Mouse (Mus musculus) spleen, postnatal 4 days (tissue): ENCODE data around the gene Stard13.

Experiments
- DNase-seq, 2 experiments: peaks; one replicate each; pipeline ENCODE4 v3.0.0; 2022; ENCODE audit warnings: low spot score in 2 of 2

The Stard13 gene

DNA sequence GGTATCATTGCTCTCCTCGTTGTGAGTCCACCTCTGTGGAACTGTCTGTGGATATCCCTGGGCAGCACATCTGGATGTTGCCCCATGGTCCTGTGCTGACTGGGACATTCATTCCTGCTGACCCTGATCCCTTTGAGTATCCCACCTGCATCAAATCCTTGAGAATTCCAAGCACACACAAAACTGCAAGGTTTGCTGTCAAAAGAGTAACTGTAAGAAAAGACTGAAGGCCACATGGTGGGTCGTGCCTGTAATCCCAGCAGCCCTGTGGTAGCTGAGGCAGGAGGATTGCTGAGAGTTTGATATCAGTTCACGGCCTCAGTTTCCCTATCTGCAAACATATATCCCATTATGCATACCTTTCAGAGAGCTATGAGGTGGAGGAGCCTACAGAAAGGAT lies 126.8 kb downstream of the Stard13 start:
- no peak for DNase-seq

DNA sequence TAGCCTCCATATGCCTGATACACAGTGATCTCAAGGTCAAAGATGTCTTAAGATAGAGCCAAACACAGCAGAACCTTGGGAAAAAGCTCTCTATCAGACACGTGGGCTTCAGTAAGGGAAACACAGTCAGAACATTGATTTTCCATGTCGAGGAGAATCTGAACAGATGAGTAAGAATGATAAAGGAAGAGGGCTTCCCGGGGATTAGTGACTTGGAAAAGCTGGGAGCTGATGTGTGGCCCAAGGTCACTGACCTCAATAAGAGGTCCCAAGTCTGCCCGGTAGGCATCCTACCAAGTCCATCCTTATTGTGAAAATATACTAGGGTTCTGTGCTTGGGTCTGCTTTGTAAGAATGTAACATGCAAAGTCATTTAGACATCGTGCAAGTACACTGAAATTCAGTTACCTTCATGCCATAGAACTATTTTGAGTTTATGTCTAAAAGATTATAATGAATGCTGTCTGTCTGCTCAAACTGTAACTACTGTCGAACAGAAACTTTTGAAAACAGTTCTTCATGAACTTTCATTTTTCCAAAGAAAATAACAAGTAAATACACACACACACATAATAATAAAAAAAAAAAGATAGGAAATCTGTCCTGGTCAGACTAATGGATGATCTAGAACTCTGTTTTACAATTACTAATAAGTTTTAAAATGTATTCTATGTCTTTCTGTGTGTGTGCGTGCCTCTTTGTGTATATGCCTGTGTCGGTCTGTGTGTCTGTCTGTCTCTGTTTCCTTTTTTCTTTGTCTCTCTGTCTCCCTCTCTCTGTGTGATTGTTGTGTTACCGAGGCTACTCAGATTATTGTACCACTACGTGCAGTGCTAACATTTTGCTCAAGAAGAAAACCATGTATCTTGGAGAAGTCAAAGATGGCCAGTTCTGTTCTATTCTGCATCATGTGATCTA lies 128.3 kb downstream of the Stard13 start:
- DNase-seq, result no peak

DNA sequence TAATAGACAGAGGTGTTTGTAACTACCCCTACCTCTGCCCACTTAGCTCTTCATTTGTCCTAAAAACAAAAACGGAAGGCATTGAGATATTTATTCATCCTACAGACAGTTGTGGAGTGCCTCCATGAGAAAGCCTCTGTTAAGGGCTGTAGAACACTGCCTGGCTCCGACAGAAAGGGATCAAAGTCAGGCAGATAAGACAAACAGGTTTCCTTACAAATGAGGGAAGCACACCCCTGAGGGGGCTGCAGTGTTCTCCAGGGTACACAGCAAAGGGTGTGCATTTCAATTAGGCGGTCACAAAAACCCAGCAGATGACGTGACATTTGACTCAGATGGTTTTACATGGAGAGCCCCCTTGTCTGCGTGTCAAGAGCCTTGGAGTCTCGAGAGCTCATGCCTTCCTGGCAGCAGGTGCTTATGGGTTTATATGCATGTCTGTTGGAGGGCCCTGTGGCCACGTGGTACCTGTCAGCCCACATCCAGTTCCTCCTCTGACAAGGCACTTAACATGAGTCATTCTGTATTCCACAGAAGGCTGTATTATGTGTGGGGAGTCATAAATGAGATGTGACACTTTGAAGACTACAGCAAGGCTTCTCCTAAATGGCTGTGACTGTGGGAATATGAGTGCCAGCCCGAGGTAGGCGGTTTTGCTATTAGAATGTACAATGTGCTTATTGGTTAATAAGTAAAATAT lies 129.1 kb downstream of the Stard13 start:
- DNase-seq, result no peak

DNA sequence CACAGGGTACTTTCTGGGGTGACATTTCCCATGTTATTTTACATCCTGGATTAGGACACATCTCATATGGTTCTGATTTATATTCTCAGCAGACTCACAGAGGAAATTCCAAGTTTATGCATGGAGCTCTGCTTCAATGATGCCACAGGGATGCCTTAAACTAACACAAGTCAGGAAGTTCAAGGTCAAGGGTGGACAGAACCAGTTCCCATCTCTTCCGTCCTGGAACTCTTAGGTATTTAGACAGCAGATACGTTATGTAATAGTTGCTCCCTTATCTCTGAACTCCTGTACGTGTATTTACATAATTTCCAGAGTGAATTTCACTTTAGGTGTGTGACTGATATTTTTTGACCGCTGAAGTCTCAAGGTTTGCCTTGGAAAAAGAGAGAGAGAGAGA lies 130.4 kb downstream of the Stard13 start:
- DNase-seq, result no peak

DNA sequence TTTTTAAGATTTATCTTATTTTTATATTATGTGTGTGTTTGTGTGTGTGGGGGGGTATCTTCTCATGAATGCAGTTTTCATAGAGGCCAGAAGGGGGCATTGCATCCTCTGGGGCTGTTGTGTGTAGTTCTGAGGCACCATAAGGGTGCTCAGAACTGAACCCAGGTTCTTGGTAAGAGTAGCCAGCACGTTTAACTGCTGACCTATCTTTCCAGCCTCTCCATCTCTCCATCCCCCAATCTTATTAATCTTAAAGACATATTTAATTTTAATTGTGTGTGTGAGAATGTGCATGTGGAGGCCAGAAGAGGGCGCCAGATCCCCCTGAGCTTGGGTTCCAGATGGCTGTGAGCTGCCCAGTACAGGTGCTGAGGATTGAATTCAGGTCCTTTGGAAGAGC lies 131.4 kb downstream of the Stard13 start:
- no peak for DNase-seq

DNA sequence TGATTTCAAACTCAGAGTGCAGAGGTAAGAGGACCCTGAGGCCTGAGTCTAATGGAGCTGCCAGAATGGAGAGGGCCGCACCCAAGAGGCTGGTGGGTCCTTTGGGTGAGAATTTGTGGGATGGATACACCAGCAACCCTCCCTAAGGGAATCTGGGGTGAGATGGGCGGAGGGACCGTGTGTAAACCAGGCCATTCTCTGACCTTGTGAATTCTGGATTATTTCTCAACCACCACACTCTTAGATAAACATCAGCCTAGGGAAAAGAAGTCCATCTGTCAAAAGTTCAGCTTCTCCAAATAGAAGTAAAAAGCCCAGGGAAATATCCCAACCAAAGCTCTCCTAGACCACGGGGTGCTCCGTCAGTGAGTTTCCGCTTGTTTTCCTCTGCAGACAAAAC lies 137.6 kb downstream of the Stard13 start:
- no peak for DNase-seq

DNA sequence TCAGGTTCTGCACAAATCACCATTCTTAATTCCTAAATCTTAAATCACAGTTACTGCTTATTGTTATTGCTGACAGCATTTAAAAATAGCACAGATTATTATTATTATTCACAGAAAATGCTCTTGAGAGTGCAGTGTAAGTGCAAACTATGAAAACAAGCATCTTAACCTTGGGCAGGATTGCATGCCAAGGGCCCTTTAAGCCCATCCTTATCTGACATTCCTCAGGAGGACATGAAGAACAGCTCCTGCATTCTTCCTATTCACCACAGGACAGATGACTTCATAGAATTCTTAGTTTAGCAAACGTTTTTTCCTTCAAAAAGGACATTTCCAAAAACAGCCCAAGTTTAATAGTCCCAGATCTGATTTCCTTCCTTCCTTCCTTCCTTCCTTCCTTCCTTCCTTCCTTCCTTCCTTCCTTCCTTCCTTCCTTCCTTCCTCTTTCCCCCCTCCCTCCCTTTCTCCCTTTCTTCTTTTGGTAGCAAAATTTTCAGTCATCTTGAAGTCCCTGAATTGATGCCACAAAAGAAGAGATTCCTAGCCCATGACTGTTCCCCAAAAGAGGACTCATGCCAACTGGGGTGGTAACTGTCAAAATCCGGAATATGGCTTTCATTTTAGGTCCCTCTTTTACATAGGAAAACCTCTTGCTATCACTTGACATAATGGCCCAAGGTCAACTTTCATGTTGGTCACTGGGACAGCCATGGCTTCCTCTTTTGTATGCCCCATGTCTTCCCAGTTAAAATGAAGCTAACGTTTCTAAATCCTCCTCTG lies 140.6 kb downstream of the Stard13 start:
- DNase-seq, result no peak

DNA sequence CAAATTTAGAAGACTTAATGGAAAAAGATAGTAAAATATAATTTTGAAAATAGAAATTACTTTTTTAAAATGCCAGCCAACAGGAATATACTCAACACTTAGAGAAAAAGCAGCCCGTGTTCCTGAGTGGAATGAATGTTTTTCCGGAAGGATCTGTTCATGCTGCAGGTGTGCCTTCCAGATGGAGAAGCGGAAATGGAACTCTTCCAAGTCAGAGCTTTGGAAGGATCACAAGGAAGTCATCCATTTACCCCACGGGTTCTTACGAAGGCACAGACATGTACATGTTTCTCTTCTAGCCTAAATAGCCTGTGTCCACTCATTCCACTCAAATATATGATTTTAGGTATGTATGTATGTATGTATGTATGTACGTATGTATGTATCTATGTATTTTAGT lies 142.6 kb downstream of the Stard13 start:
- no peak for DNase-seq

DNA sequence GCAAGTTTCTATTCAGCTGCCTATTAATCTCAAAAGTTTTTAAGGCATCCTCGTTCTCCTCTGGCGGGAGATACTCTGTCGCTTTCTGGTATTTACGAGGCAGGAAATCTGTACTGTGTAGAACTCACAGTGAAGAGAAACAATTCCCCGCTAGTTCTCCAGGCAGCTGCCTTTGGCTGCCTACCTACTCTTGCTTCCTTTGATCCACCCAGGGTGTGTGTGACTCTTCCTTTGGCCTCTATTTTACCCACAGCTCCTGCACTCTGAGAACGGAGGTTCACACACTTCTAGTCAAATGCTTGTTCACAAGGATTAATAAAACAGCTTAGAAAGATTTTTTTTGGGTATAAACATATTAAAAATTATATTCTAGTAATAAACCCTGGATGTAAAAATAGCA lies 144.4 kb downstream of the Stard13 start:
- no peak for DNase-seq

DNA sequence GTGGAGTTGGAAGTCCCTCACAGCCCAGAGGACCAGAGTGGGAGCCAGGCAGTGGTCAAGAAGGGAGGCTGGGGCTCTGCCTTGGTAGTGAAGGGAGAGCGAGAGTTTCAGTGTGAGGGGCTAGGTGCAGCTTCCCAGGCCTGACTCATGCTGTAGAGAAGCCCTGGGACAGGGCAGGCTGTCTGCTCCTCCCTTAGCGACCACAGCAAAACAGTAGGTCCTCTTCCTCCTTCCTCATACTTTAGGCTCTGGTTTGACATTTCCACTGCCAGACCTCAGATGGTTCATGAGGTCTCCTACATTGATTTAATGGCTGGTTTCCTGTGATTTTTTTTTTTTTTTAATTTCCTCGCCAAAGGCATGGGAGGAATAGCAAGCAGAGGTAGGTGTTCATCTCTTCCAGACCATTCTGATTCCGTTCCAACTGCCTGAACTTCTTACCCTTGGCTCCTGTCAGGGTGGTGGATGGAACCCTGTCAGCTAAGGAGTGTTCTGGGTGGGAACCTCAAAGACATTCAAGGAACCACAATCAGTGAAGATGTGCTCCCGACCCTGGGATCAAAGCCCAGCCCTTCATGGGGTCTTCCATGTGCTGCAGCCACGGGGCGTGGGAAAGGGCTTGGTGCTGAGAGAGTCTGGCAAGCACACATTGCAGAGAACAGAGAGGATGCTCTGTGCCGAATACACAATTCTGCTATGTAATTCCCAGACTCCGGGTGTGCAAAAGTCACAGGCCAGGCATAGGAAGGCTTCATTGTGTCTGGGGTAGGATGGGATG lies 147.0 kb downstream of the Stard13 start:
- no peak for DNase-seq

DNA sequence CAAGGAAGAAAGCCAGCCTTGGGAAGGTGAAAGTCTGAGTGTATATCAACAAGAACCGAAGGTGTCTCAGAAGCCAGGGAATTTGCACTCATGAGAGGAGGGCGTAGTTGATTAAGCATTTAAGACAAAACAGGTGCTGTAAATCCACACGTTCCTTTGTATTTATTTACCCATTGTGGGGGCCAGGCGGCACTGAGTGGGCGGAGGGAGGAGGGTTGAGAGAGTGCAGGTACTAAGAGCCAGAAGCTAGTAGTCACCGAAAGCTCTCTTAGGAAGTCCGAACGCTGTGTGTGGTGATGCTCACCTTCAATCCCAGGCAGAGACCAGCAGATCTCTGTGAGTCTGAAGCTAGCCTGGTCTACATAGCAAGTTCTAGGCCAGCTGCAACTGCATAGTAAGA lies 147.9 kb downstream of the Stard13 start:
- no peak for DNase-seq

DNA sequence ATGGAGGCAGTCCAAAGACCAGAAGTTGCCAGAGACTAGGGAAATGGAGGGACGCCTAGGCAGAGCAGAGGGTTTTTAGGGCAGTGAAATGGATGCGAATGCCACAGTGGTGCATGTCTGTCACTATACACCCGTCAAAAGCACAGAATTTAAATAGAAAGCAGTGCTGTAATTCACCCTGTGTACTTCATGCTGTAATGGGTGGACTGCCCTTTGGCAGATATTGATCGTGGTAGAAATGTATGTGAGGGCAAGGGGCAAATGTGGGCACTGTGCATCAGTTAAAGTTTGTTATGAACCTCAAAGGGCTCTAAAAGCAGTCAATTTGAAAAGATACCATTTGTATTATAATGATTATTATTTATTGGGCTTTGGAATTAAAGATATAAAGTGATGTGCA lies 153.4 kb downstream of the Stard13 start:
- no peak for DNase-seq

DNA sequence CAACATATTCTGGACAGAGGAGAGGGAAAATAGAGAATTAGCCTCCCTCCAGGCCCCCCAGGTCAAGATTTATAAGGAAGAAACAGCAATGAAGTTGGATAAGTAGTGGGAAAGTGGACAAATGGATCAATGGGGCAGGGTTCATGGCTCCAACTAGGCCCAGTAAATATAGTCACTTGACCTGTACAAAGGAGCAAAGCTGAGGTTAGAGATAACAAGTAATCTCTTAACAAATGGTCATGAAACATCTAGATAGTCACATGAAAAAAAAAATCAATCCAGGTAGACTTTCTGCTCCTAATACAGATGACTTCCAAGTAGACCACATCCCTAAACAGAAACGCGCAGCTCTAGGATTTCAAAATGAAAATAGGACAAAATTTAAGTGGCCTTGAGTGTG lies 155.7 kb downstream of the Stard13 start:
- DNase-seq, result no peak

DNA sequence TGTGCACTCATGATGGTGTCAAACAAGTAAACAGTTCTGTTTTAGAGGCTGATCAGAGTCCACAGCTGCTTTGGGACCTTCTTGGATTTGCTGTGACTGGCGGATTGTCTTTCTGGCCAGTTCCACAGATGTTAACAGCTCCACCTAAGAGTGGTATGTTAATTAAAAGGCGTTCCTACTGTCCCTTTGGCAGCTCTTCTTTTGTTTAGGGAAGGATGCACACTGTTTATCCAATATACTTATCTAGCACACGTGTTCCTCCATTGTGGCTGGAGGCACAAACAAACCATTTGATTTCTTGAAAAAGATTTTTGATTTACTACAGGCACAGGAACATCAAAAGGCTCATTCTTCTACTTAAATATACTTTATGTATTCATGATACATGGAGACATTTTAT lies 156.7 kb downstream of the Stard13 start:
- no peak for DNase-seq

DNA sequence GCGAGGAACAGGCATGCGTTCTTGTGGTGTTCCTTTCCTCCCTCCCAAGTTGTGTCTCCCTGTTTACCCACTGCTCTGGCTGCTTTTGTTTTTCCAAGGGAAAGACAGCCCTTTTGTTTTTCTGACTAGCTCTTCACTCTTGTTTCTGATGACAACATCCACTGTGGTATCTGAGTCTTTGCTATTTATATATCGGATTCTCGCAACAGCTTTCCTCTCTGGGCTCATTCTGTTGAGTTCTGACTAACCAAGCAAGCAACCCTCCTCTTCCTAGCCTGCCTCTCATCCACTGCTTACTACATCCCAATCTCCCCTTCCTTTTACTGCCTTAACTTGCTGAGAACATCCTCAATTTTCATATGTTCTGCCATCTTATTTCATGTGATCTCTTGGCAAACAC lies 159.4 kb downstream of the Stard13 start:
- no peak for DNase-seq

DNA sequence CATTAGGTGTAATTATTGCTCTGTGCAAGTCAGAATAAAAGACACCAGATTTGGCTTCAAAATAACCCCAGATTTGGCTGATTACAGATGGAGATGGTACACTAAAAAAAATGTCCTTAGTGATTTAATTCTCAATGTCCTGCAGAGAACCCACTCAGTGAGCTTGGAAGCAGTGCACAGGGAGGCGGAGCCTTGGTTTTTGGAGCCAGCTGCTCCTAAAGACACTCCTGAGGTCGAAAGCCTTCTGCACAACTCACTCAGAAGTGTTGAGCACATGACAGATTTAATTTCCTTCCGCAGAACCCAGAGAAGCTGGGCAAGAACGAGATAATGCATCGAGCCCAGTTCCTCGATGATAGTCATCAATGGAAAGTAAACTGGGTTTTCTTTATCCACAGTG lies 162.2 kb downstream of the Stard13 start:
- DNase-seq, result no peak

DNA sequence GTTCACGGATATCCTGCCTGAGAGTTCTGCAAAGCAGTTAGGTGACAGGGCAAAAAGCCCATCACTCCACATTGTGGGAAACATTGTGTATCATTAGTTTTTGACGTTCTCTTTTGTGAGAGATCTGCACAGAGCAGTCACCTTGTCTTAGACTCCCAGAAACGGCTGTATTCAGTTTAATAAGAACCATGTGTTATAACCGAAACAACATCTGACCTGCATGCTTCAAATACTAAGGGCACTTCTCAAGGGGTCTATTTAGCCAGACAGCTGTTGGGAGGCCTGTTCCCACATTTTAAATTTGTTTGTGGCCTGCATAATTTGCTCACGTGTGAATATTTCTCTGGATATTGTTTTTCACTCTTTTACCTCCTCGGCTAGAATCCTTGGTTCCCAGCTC lies 162.7 kb downstream of the Stard13 start:
- no peak for DNase-seq

DNA sequence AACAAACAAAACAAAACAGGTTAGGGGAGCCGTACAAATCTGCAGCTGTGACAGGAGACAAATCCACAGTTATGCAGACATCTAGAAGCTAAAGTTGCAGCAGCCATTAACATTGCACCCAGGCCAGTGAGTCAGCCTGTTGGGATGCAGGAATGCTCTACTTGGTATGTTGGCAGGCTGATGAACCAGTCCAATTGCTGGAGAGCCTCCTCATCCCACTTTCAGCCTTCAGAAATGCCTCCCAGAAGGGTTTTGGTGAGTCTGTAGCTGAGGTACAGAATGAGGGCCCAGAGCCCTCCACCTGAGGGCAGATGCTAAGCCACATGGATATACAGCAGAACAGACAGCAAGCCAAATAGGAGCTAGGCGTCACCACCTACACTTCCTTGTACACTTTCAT lies 164.1 kb downstream of the Stard13 start:
- DNase-seq, result no peak

DNA sequence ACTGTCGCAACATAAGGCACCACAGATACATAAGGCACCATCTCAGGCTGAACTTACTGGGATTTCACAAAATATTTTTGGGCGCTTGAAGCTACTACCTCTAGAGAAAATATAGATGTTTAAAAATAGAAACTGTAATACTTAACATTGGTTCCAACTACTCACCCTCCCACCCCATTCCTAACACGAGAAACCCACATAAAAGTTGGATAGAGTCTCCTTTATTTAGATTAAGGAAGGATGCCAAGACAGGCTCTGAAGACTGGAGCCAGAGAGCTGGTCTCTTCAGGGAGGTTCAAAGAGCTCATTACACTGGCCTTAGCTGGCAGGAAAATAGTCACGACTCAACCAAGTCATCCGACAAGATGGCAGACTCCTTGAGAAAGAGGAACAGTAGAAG lies 167.6 kb downstream of the Stard13 start:
- DNase-seq, result no peak

DNA sequence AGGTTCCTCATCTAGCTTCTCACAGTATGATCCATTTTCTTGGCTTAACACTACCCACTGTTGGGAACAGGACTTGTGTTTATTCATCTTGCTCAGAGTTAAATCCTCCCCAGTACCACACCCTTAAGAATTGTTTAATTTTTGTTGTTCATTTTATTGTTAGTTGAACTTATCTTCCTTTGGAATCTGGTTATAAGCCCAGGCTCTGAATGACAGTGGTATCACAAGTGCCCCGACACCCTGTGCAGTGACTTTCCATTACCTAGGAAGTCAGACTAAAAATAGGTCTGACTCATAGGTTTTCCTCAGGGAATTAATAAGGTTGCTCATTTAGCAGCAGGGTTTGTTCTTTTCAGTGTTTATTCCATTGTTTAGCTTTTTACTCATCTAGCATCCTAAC lies 168.4 kb downstream of the Stard13 start:
- DNase-seq, result no peak

DNA sequence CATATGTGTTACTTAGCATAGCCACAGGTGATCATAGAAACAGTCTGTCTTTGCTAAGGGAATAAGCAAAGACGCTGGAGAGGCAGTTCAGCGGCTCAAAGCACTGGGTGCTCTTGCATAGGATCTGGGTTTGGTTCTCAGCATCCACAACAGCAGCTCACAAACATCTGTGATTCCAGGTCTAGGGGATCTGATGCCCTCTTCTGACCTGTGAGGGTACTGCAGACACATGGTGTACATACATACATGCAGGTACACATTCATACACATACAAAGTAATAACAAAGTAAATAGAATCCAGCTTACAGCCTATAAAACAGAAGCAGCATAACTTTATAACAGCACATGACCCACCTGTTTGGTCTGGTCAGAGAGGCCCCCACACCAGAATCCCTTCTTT lies 171.7 kb downstream of the Stard13 start:
- no peak for DNase-seq

DNA sequence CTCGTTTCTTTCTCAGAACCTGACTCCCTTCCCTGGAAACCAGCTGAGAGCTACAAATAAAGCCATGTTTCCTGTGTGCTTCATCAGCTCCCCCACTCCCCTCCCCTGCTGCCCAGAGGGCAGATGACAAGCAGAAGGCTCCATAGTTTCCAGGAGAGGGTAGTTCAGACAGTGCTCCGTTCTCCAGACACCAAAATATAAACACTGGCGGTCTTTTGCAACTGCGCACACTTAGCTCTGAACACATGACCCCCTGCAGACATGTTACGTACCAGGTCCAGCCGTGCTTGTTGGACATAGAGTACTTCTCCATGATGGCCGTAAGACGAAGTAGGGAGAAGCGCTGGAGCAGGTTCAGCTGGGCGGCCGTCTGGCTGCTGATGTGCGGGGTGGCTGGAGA lies 173.2 kb downstream of the Stard13 start:
- no peak for DNase-seq
